Mouse (Mus musculus) neural tube, embryonic 15.5 days (tissue): Measurements from ENCODE around the gene Ddias. TPM values are rescaled to one million over a fixed set of nuclear protein-coding genes. Genes with fewer than 3 reads are reported as not detected.

Experiments used
- ATAC-seq: fragments of 200-750 bp; cut with Nextera tagmentation; 2 replicates; pipeline ENCODE4 v1.8.0; 2017; ENCODE audit warnings: mild to moderate bottlenecking, moderate TSS enrichment, moderate library complexity; ENCODE audit not compliant: low FRiP score
- H3K27ac ChIP-seq: fragments of 300-500 bp; sonication (generic); replicated peaks from 2 replicates; pipeline ENCODE4 v1.5.1; 2015; ENCODE audit warnings: mild to moderate bottlenecking, inconsistent platforms
- H3K27me3 ChIP-seq: fragments of 300-500 bp; sonication (generic); replicated peaks from 2 replicates; pipeline ENCODE4 v1.6.1; 2015; ENCODE audit warnings: inconsistent platforms
- H3K36me3 ChIP-seq: fragments of 300-500 bp; sonication (generic); 2 replicates; pipeline ENCODE4 v1.6.1; 2015; ENCODE audit warnings: inconsistent platforms
- H3K4me1 ChIP-seq: fragments of 300-500 bp; sonication (generic); 2 replicates; pipeline ENCODE4 v1.6.1; 2015; ENCODE audit warnings: inconsistent platforms
- H3K4me2 ChIP-seq: fragments of 300-500 bp; sonication (generic); 2 replicates; pipeline ENCODE4 v1.6.1; 2015; ENCODE audit warnings: inconsistent platforms, mild to moderate bottlenecking, moderate library complexity
- H3K4me3 ChIP-seq: fragments of 300-500 bp; sonication (generic); replicated peaks from 2 replicates; pipeline ENCODE4 v1.5.1; 2015; ENCODE audit warnings: mild to moderate bottlenecking, inconsistent platforms
- H3K9ac ChIP-seq: fragments of 300-500 bp; sonication (generic); replicated peaks from 2 replicates; pipeline ENCODE4 v1.6.1; 2015; ENCODE audit warnings: mild to moderate bottlenecking, inconsistent platforms
- H3K9me3 ChIP-seq: fragments of 300-500 bp; sonication (generic); replicated peaks from 2 replicates; pipeline ENCODE4 v1.6.1; 2016; ENCODE audit warnings: inconsistent platforms
- whole genome bisulfite sequencing: fragments of 180-500 bp; shearing (Covaris S2); methylation state at CpG from one replicate; pipeline ENCODE4 v1.1.7; 2015; ENCODE audit warnings: mixed read lengths; 5-methylcytosine and 5-hydroxymethylcytosine counted together
- polyA plus RNA-seq: library from polyadenylated mRNA; unstranded; fragments of >200 nt; fragmentation: Nextera tagmentation; extraction: Ambion mirVana; gene quantifications from 2 replicates; pipeline ENCODE4 v1.2.1, GENCODE M21; 2015

Gene Ddias
- polyA plus RNA-seq, 1 experiment from 2014 or later: 3.6 TPM

GRCm38 (mm10) chr7:92842254-92842653 is 31.8 kb downstream of the Ddias start:
- Histone ChIP-seq H3K4me2 (no peak overlapping the region), H3K4me3 (no peak overlapping the region), H3K4me1 (no peaks in the 10 kb centered on the region), H3K9me3 (no peaks in the 10 kb centered on the region), H3K27me3 (no peaks in the 10 kb centered on the region), H3K36me3 (0 out of 2 replicates have a peak, but pooled peaks cover 3% of the 10 kb centered on the region), H3K9ac (no peak overlapping the region), H3K27ac (no peak overlapping the region)
- WGBS: 91% methylated on average over 2 of the region's 2 CpGs
- ATAC-seq: no peak

- Histone ChIP-seq H3K27me3 (no peaks in the 10 kb centered on the region), H3K9me3 (no peaks in the 10 kb centered on the region), H3K4me2 (no peak overlapping the region), H3K27ac (no peak overlapping the region), H3K36me3 (peaks cover 18% of the 10 kb centered on the region), H3K4me3 (no peak overlapping the region), H3K4me1 (no peaks in the 10 kb centered on the region), H3K9ac (no peak overlapping the region)
- ATAC-seq: no peak
- 76% methylated on average over 3 of the region's 3 CpGs for WGBS
Measured at GRCm38 (mm10) chr7:92837907-92838306, 36.1 kb downstream of the Ddias start.

GRCm38 (mm10) chr7:92837226-92837625 is 36.8 kb downstream of the Ddias start:
- Histone ChIP-seq H3K9me3 (no peaks in the 10 kb centered on the region), H3K9ac (no peak overlapping the region), H3K36me3 (peaks cover 21% of the 10 kb centered on the region), H3K27ac (no peak overlapping the region), H3K4me3 (no peak overlapping the region), H3K4me1 (no peaks in the 10 kb centered on the region), H3K27me3 (no peaks in the 10 kb centered on the region), H3K4me2 (no peak overlapping the region)
- 87% methylated on average over 11 of the region's 11 CpGs for WGBS
- ATAC-seq: no peak

- Histone ChIP-seq H3K9me3 (no peaks in the 10 kb centered on the region), H3K4me2 (no peak overlapping the region), H3K4me3 (no peak overlapping the region), H3K36me3 (peaks cover 21% of the 10 kb centered on the region), H3K27ac (no peak overlapping the region), H3K9ac (no peak overlapping the region), H3K27me3 (no peaks in the 10 kb centered on the region), H3K4me1 (no peaks in the 10 kb centered on the region)
- no peak for ATAC-seq
- WGBS: 81% methylated on average over 3 of the region's 3 CpGs
Measured at GRCm38 (mm10) chr7:92836447-92836846, 37.6 kb downstream of the Ddias start.

- H3K4me1 ChIP-seq: no peaks in the 10 kb centered on the region
- 91% methylated on average over 2 of the region's 2 CpGs for WGBS
- H3K9ac ChIP-seq: no peak overlapping the region
- H3K27ac ChIP-seq: no peak overlapping the region
- H3K9me3 ChIP-seq: no peaks in the 10 kb centered on the region
- no peaks in the 10 kb centered on the region for H3K27me3 ChIP-seq
- H3K36me3 ChIP-seq: peaks cover 21% of the 10 kb centered on the region
- no peak for ATAC-seq
- H3K4me2 ChIP-seq: no peak overlapping the region
- no peak overlapping the region for H3K4me3 ChIP-seq
Measured at GRCm38 (mm10) chr7:92834391-92834790, 39.7 kb downstream of the Ddias start.

- H3K9me3 ChIP-seq: no peaks in the 10 kb centered on the region
- no peaks in the 10 kb centered on the region for H3K4me1 ChIP-seq
- H3K27ac ChIP-seq: no peak overlapping the region
- no peak overlapping the region for H3K4me2 ChIP-seq
- peaks cover 20% of the 10 kb centered on the region for H3K36me3 ChIP-seq
- no peaks in the 10 kb centered on the region for H3K27me3 ChIP-seq
- WGBS: 94% methylated on average over 6 of the region's 6 CpGs
- ATAC-seq: no peak
- H3K4me3 ChIP-seq: no peak overlapping the region
- no peak overlapping the region for H3K9ac ChIP-seq
Measured at GRCm38 (mm10) chr7:92832395-92832794, 41.7 kb downstream of the Ddias start.

- no peaks in the 10 kb centered on the region for H3K9me3 ChIP-seq
- H3K4me2 ChIP-seq: no peak overlapping the region
- no peak overlapping the region for H3K4me3 ChIP-seq
- no peaks in the 10 kb centered on the region for H3K4me1 ChIP-seq
- no peak overlapping the region for H3K27ac ChIP-seq
- no peak for ATAC-seq
- peaks cover 8% of the 10 kb centered on the region; the same call in 1 of the 2 replicates for H3K36me3 ChIP-seq
- no peaks in the 10 kb centered on the region for H3K27me3 ChIP-seq
- no peak overlapping the region for H3K9ac ChIP-seq
- WGBS: 52% methylated on average over 3 of the region's 3 CpGs
Measured at GRCm38 (mm10) chr7:92827981-92828380, 46.1 kb downstream of the Ddias start.

- H3K9me3 ChIP-seq: no peaks in the 10 kb centered on the region
- H3K36me3 ChIP-seq: peaks cover 4% of the 10 kb centered on the region; the same call in 1 of the 2 replicates
- WGBS: 92% methylated on average over 3 of the region's 3 CpGs
- no peaks in the 10 kb centered on the region for H3K27me3 ChIP-seq
- H3K27ac ChIP-seq: no peak overlapping the region
- ATAC-seq: no peak
- H3K4me2 ChIP-seq: no peak overlapping the region
- 0 out of 2 replicates have a peak, but pooled peaks cover 3% of the 10 kb centered on the region for H3K4me1 ChIP-seq
- no peak overlapping the region for H3K9ac ChIP-seq
- H3K4me3 ChIP-seq: no peak overlapping the region
Measured at GRCm38 (mm10) chr7:92826248-92826647, 47.8 kb downstream of the Ddias start.

- Histone ChIP-seq H3K4me3 (no peak overlapping the region), H3K27ac (no peak overlapping the region), H3K36me3 (peaks cover 4% of the 10 kb centered on the region; the same call in 1 of the 2 replicates), H3K27me3 (no peaks in the 10 kb centered on the region), H3K4me2 (no peak overlapping the region), H3K9ac (no peak overlapping the region), H3K4me1 (0 out of 2 replicates have a peak, but pooled peaks cover 6% of the 10 kb centered on the region), H3K9me3 (no peaks in the 10 kb centered on the region)
- 59% methylated on average over 1 of the region's 1 CpGs for WGBS
- peak; percentile 41; the same call in 1 of the 2 replicates for ATAC-seq
Measured at GRCm38 (mm10) chr7:92822409-92823101, 51.5 kb downstream of the Ddias start.

- no peak for ATAC-seq
- Histone ChIP-seq H3K4me1 (0 out of 2 replicates have a peak, but pooled peaks cover 6% of the 10 kb centered on the region), H3K4me2 (no peak overlapping the region), H3K27me3 (no peaks in the 10 kb centered on the region), H3K9me3 (no peaks in the 10 kb centered on the region), H3K9ac (no peak overlapping the region), H3K27ac (no peak overlapping the region), H3K36me3 (peaks cover 4% of the 10 kb centered on the region; the same call in 1 of the 2 replicates), H3K4me3 (no peak overlapping the region)
- WGBS: 57% methylated on average over 4 of the region's 4 CpGs
Measured at GRCm38 (mm10) chr7:92821871-92822270, 52.2 kb downstream of the Ddias start.

- H3K27ac ChIP-seq: no peak overlapping the region
- peaks cover 4% of the 10 kb centered on the region; the same call in 1 of the 2 replicates for H3K36me3 ChIP-seq
- WGBS: 86% methylated on average over 7 of the region's 7 CpGs
- H3K9me3 ChIP-seq: no peaks in the 10 kb centered on the region
- H3K9ac ChIP-seq: no peak overlapping the region
- no peak overlapping the region for H3K4me3 ChIP-seq
- no peaks in the 10 kb centered on the region for H3K27me3 ChIP-seq
- 0 out of 2 replicates have a peak, but pooled peaks cover 6% of the 10 kb centered on the region for H3K4me1 ChIP-seq
- H3K4me2 ChIP-seq: no peak overlapping the region
- ATAC-seq: no peak
Measured at GRCm38 (mm10) chr7:92820941-92821465, 53.0 kb downstream of the Ddias start.

GRCm38 (mm10) chr7:92820410-92820809 is 53.6 kb downstream of the Ddias start:
- WGBS: 100% methylated on average over 1 of the region's 1 CpGs
- no peaks in the 10 kb centered on the region for H3K27me3 ChIP-seq
- H3K9me3 ChIP-seq: no peaks in the 10 kb centered on the region
- H3K4me3 ChIP-seq: no peak overlapping the region
- no peak overlapping the region for H3K9ac ChIP-seq
- H3K27ac ChIP-seq: no peak overlapping the region
- peaks cover 4% of the 10 kb centered on the region; the same call in 1 of the 2 replicates for H3K36me3 ChIP-seq
- H3K4me2 ChIP-seq: no peak overlapping the region
- 0 out of 2 replicates have a peak, but pooled peaks cover 6% of the 10 kb centered on the region for H3K4me1 ChIP-seq
- ATAC-seq: no peak
